Mouse (Mus musculus) G1E (cell line): ENCODE measurements around the gene Elavl1.

Experiments used
- CTCF ChIP-seq: IDR thresholded peaks from 2 replicates; pipeline ENCODE4 v1.5.1; 2012; ENCODE audit warnings: low read depth, low read length, inconsistent platforms, mixed read lengths
- GATA1 ChIP-seq: IDR thresholded peaks from 2 replicates; pipeline ENCODE4 v1.6.1; 2012; ENCODE audit warnings: borderline replicate concordance, low read length, inconsistent platforms, mixed read lengths
- GATA2 ChIP-seq: IDR thresholded peaks from 2 replicates; pipeline ENCODE4 v1.6.1; 2012; ENCODE audit warnings: low read depth, low read length, inconsistent platforms, borderline replicate concordance
- POLR2AphosphoS5 ChIP-seq: IDR thresholded peaks from 2 replicates; pipeline ENCODE4 v1.6.1; 2012; ENCODE audit warnings: low read depth, low read length, inconsistent platforms; ENCODE audit not compliant: insufficient replicate concordance
- TAL1 ChIP-seq: conservative IDR thresholded peaks from 2 replicates; pipeline ENCODE4 v1.6.1; 2012; ENCODE audit warnings: low read depth, low read length, inconsistent platforms, mixed read lengths

GRCm38 (mm10) chr8:4366189-4366588 is 41.0 kb upstream of the Elavl1 start:
- TF ChIP-seq GATA1, result no peak
- TF ChIP-seq CTCF, result no peak
- TF ChIP-seq TAL1, result no peak
- TF ChIP-seq POLR2AphosphoS5, result no peak
- no peak for TF ChIP-seq GATA2
